Mouse (Mus musculus) splenic B cell, adult 2 months (primary cell): Measurements from ENCODE around the gene Gm5039.
"Not testable (repeated sequence)": the region's sequence is repeated elsewhere in the genome, so short reads cannot be mapped to it uniquely, and the experiment has no call there.

Experiments
- DNase-seq: peaks from one replicate; pipeline ENCODE4 v3.0.0-alpha.2; 2011; ENCODE audit warnings: low read depth, low spot score
- H3K27me3 ChIP-seq: 2 replicates; pipeline ENCODE4 v1.6.1; 2012; ENCODE audit warnings: mild to moderate bottlenecking, low read length, moderate library complexity, mixed read lengths; ENCODE audit not compliant: control insufficient read depth, poor library complexity, insufficient read depth, severe bottlenecking
- H3K36me3 ChIP-seq: 2 replicates; pipeline ENCODE4 v1.6.1; 2012; ENCODE audit warnings: mild to moderate bottlenecking, low read length, moderate library complexity, mixed read lengths; ENCODE audit not compliant: control insufficient read depth, poor library complexity, insufficient read depth, severe bottlenecking

Gene Gm5039

DNA sequence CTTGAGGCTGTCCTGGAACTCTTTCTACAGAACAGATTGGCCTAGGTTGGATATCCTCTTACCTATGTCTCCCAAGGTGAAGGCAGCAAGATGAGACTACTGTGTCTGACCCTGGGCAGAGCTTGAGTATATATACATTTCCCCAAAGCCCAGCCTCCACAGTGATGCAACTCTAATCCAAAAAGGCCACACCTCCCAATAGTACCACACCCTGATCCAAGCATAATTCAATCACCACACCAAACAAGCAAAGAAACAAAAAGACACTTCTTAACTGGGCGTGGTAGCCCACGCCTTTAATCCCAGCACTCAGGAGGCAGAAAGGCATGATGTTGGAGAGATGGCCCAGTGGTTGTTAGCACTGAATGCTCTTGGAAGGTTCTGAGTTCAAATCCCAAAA, at the start of gene Gm5039:
Gm5039 (minus strand) TSS at position 101 of the 400 bp plus-strand sequence.
- H3K36me3 ChIP-seq, DNase-seq, H3K27me3 ChIP-seq: not testable (repeated sequence)

DNA sequence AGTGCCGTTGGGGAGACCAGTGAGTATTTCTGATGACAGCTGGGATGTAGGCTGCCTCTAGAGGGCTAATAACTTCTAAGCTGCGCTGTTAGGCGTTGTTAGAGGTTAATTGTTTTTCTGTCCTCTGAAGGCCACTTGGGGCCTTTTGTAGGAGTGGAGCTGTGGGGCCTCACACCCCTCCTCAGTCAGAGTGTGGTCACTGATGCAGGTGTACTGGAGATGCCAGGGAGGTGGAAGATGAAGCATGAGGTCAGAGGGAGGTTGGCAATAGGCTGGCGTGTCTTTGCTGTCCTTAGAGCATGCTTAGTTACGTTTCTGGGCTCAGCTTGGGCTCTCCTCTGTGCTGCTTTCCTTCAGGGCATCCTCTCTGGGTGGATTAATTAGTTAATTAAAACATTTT, 48.2 kb upstream of the Gm5039 start:
- H3K27me3 ChIP-seq: no peaks in the 10 kb centered on the region
- DNase-seq: no peak
- H3K36me3 ChIP-seq: peaks cover 2% of the 10 kb centered on the region; the same call in 1 of the 2 replicates

DNA sequence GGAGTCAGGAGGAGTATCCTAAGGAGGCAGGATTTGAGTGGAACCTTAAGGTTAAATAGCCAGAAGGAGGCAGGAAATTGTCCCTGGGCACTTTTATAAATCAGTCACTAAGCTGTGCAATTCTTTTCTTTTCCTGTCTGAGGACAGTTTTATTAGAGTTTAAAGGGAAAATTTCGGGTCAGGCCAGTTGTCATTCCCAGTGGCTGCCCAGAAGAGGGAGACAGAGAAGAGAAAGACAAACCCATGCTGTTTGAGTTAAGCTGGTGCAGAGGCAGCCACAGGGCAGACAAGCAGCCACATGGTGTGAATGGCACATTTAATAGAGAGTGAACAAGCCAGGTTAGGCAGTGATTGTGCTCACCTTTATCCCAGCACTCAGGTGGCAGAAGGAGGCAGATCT, 46.5 kb upstream of the Gm5039 start:
- H3K27me3 ChIP-seq, H3K36me3 ChIP-seq, DNase-seq: not testable (repeated sequence)

DNA sequence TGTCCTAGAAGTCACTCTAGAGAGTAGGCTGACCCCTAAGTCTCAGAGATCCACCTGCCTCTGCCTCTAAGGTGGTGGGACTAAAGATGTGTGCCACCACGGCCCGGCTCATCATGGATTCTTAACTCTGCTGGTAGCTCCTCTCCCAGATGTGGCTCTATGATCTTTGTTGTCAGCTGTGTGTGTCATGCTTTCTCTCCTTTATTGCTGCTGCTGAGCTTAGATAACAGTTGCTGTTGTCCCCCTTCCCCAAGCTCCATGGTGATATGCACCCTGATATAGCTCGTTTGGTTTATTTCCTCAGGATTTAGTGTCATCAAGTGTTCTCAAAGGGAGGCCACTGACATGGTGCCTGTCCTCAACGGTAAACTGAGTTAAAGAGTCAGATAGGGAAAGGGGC, 45.9 kb upstream of the Gm5039 start:
- H3K27me3 ChIP-seq, DNase-seq, H3K36me3 ChIP-seq: not testable (repeated sequence)

DNA sequence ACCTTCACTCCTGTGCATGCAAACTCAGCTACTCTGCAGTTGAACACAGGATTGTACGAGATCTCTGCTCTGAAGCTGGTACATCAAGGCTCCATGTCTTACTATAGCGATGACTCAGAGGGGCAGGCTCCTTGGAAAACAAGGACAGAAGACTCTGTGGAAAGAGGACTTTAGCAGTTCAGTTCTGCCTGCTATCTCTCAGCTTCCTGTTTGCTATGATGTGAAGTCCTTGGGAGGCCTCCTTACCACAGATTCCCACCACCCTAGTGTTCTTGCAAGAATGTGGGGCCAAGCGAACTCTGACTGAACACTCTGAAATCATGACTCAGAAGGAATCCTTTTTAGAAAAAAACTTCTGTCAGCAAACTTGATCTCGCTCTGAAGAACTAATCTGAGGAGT, 44.8 kb upstream of the Gm5039 start:
- peaks cover 2% of the 10 kb centered on the region; the same call in 1 of the 2 replicates for H3K36me3 ChIP-seq
- no peak for DNase-seq
- no peaks in the 10 kb centered on the region for H3K27me3 ChIP-seq

DNA sequence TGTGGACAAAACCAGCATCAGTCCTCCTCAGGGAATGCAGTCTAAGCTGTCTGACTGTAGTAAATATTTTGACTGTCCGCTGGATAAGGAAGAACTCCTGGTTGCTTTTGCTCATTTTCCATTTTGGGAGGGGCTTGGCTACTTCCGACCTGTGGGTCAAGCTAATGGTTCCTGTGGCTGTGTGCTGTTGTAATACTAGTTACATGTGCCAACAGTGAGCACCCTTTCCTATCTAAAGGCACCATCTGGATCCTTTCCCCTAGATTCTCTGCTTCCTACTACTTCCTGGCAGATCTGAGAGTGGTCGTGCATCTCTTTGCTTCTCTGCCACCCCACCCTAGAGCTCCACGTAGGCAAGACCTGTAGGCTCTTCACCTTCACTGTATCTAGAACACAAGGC, 43.8 kb upstream of the Gm5039 start:
- H3K36me3 ChIP-seq: peaks cover 2% of the 10 kb centered on the region; the same call in 1 of the 2 replicates
- no peak for DNase-seq

DNA sequence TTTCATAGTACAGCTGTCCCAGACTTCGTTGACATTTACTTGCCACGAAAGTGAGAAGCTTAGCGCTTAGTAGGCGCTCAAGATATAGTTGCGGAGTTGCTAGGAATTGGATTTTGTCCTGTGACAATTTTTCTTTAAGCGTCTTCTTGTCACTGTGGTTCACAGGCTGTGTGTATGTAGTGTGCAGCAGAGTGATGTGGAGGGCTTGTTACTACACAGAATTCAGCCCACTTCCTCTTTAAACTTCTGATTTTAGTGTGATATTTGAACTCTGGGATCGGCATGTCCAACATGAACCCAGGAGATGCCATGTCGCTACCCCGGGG, 37.3 kb upstream of the Gm5039 start:
- no peaks in the 10 kb centered on the region for H3K36me3 ChIP-seq
- no peaks in the 10 kb centered on the region for H3K27me3 ChIP-seq
- peak; percentile 13 for DNase-seq

More for the DNA sequence above, 43.8 kb upstream of the Gm5039 start:
- no peaks in the 10 kb centered on the region for H3K27me3 ChIP-seq

DNA sequence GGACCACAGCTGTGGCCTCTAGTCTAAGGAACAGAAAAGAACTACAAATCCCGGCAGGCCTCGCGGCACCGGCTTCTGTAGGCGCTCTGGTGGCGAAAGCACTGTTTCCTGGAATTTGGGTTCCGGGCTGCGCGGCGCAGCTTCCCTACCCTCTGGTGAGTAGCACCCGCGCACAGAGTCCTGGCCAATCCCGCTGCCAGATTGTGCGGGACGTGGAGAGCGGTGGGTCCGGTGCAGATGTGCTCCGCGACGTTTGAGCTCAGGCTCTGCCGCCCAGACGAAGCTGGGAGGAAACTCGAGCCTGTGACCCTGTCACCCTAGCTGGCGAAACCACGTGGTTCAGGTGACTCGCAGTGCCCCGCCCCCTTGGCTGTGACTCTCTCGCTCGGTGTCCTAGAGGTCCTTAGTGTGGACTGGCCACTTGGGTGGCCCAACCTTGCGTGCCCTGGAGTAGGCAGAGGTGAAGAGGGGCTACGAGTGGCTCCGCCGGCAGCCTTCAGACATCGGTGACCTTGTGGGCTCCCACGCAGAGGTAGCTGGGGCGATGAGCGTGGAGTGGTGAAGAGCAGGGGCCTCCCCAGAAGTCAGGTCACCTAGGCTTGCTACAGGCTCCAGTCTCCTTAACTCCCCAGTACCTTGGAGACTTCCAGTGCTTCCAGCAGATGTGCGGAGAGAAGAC, 36.8 kb upstream of the Gm5039 start, which contains the start of gene Adck1:
Adck1 (plus strand) TSS at position 114 of the 679 bp plus-strand sequence.
- no peaks in the 10 kb centered on the region for H3K27me3 ChIP-seq
- H3K36me3 ChIP-seq: no peaks in the 10 kb centered on the region
- peak; percentile 87 for DNase-seq

DNA sequence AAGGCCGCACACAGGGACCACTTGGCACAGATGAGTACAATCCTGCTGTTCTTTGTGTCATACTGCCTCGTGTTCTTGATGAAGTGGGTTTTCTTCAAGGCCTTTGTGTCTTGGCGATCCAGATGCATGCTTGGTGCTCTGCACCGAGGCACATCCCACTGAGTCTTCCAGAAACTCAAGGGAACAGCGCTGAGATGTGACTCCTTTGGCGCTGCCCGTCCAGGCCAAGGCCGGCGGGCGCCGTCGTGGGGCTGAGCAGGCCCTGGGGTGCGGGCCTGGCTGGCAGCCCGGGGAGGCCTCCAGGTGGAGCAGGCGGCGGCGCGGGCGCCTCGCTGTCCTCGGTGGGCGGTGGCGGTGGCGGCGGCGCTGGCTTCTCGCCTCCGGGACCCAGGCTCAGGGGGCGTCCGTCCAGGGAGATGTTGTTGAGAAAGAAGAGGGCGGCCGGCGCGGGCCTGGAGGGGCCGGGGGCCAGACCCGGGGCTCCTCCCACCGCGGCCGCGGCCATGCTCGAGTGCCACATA, 30.4 kb upstream of the Gm5039 start:
- no peaks in the 10 kb centered on the region; the same call in 1 of the 2 replicates for H3K27me3 ChIP-seq

DNA sequence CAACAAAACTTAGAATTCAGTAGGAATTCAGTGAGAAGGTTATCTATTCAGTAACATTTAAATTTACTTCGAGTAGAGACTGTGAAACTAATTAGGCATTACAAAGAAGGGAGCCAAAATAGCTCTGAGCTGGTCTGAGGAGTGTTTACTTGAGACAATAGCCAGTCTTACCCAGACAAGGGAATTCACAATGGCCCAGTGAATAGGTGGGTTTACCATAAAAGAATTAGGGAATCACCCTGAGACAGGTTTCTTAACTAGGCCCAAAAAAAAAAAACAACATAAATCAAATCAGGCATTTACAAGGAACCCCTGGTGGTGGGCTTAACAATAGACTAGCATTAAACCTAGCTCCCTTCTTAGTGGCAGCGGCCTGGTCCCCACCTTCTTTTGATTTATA, 17.5 kb upstream of the Gm5039 start:
- H3K27me3 ChIP-seq, DNase-seq, H3K36me3 ChIP-seq: not testable (repeated sequence)

More for the DNA sequence above, 30.4 kb upstream of the Gm5039 start:
- no peaks in the 10 kb centered on the region for H3K36me3 ChIP-seq
- DNase-seq: no peak

DNA sequence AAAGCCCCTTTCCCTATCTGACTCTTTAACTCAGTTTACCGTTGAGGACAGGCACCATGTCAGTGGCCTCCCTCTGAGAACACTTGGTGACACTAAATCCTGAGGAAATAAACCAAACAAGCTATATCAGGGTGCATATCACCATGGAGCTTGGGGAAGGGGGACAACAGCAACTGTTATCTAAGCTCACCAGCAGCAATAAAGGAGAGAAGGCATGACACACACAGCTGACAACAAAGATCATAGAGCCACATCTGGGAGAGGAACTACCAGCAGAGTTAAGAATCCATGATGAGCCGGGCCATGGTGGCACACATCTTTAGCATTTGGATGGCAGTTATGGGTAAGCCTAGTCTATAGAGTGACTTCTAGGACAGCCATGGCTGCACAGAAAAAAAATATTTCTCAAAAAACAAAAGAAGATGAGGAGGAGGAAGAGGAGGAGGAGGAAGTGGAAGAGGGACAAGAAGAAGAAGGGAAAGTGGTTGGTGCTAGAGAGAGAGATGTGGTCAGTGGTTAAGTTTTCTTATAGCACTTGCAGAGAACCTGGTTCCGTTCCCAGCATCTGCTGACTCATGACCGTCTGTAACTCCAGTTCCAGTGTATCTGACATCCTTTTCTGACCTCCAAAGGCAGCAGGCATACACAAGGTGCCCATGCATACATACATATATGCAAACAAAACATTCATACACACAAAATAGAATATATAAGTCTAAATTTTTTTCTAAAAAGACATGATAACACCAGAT, 13.0 kb upstream of the Gm5039 start:
- not testable (repeated sequence) for H3K36me3 ChIP-seq, H3K27me3 ChIP-seq, DNase-seq

DNA sequence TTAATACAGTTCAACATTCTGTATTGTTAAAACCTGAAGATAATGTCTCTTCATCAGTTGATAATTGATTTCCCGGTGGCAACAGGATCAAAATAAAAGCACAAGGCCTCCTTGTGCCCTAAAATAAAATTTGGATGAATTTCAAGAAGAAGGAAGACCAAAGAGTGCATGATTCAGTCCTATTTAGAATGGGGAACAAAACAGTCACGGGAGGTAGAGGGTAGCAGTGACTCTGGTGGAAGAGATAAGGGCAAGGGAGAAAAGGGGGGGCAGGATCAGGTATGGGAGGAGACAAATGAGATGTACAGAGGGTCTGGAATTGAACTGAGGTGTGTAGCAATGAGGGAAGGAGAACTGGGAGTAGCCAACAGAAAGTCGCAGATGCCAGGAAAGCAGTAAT, 9.3 kb downstream of the Gm5039 start:
- Histone ChIP-seq H3K27me3 (no peaks in the 10 kb centered on the region), H3K36me3 (no peaks in the 10 kb centered on the region)
- no peak for DNase-seq

DNA sequence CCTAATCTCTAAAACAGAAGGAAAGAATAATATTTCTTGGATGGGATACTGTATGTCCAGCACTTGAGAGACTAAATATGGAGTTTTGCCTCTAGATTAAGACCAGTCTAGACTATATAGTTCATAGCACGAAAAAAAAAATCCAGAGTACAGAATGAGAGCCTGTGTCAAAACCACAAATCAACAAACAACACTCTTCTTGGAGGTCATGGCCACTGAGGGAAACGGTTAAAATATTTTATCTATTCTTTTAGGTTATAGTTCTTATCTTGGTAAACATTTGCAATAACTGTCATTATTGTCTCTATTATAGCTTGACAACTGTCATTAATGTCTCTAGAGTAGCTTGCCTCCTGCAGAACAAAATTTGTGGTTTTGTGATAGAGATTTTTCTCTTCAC, 26.7 kb downstream of the Gm5039 start:
- H3K27me3 ChIP-seq, H3K36me3 ChIP-seq, DNase-seq: not testable (repeated sequence)

DNA sequence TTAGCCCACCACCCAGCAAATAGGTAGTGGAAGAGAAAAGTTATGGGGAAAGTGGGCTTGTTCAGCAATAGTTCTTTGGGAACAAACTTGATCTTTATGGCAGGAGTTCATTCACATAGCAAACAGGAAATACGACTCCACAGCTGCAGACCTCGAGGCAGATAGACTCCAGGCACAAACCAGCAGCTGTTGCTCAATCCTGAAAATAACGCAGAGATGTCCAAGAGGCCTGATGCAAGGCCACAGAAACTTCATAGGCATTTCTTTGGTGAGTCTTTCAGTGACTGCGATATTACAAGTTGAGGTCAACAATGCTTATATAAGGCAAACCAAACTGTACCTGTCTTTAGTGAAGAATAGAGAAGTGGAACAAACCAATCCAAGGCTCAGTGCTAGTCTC, 30.7 kb downstream of the Gm5039 start:
- not testable (repeated sequence) for H3K27me3 ChIP-seq, DNase-seq, H3K36me3 ChIP-seq

DNA sequence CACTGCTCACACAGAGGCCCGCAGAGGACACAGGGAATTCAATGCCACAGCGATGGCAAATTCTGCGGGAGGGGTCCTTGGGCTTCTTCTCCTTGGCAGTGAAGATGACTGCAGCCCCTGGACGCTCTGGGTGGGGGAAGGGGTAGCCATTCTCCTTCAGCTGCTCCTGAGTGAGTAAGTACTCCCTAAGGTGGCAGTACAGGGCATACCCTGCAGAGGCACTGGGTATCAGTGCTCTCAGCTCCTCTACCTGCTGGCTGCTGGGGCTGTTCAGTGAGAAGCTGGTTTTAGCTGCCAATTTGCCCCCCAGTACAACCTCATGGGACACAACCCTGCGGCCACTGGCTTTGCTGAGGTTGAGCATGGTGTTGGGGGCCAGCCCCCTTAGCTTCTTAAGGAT, 38.6 kb downstream of the Gm5039 start:
- not testable (repeated sequence) for DNase-seq, H3K36me3 ChIP-seq, H3K27me3 ChIP-seq
